In the genomic region with DNA sequence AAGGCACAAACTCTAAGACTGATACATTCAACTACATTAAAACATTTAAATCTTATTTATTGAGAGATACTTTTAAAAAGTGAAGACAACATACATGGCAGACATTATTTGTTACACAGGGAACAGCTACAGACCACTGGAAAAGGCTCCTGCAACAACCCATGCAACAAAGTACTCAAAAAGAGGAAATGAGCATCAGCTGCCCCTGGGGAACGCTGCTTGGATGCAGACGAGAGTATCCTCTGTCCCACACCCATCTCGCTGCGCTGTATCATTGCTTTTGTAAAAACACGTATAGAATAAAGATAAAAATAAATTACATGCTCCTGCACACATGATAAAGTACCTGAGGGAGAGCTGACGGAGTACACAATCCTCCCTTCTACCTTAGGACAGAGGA, we compare ENCODE assay signal across 1 mouse cellular context.
A peak's percentile ranks its signal among the peaks of the same experiment; 100 is the strongest.
TF ChIP-seq lines count a peak whose summit lies in the region.

No protein-coding gene starts in this region.

TF ChIP-seq in CH12.LX, 34 proteins besides CTCF, POLR2A, EP300 and RAD21:
- no peak for TF ChIP-seq GABPA (IDR thresholded peaks at IDR 0.05; ENCODE audit: insufficient replicate concordance, low read depth, low read length)
- TF ChIP-seq ELF1 (IDR thresholded peaks at IDR 0.05; ENCODE audit: low read depth, low read length) = no peak
- TF ChIP-seq IRF4 (IDR thresholded peaks at IDR 0.05; ENCODE audit: low read depth, low read length) = peak; percentile 97
- no peak for TF ChIP-seq MAZ (IDR thresholded peaks at IDR 0.05; ENCODE audit: low read depth, low read length)
- TF ChIP-seq MAFK (IDR thresholded peaks at IDR 0.05; ENCODE audit: insufficient replicate concordance, low read length) = no peak
- no peak for TF ChIP-seq SIN3A (IDR thresholded peaks at IDR 0.05; ENCODE audit: low read length)
- TF ChIP-seq HCFC1 (IDR thresholded peaks at IDR 0.05; ENCODE audit: low read depth, low read length) = no peak
- 0 out of 2 replicates have a peak, but pooled peaks have one; percentile 20 for TF ChIP-seq TCF12 (IDR thresholded peaks at IDR 0.05; ENCODE audit: low read depth, low read length)
- TF ChIP-seq CHD2 (IDR thresholded peaks at IDR 0.05; ENCODE audit: low read length) = no peak; the same call in 1 of the 2 replicates
- no peak for TF ChIP-seq USF2 (conservative IDR thresholded peaks at IDR 0.05; ENCODE audit: low read depth, low read length)
- no peak for TF ChIP-seq E2F4 (IDR thresholded peaks at IDR 0.05; ENCODE audit: insufficient replicate concordance, low read depth, low read length)
- TF ChIP-seq BHLHE40 (IDR thresholded peaks at IDR 0.05; ENCODE audit: low read depth, low read length) = 0 out of 2 replicates have a peak, but pooled peaks have one; percentile 37
- peak; percentile 49 for TF ChIP-seq ETS1 (conservative IDR thresholded peaks at IDR 0.05; ENCODE audit: low read depth, low read length)
- TF ChIP-seq NELFE (IDR thresholded peaks at IDR 0.05; ENCODE audit: low read depth, low read length) = no peak
- TF ChIP-seq PAX5 (IDR thresholded peaks at IDR 0.05; ENCODE audit: low read length) = no peak
- no peak for TF ChIP-seq ZC3H11A (IDR thresholded peaks at IDR 0.05; ENCODE audit: low read depth, low read length)
- no peak for TF ChIP-seq ZMIZ1 (IDR thresholded peaks at IDR 0.05; ENCODE audit: low read depth, low read length)
- TF ChIP-seq SMC3 (IDR thresholded peaks at IDR 0.05; ENCODE audit: low read depth, low read length) = no peak
- no peak for TF ChIP-seq MYC (IDR thresholded peaks at IDR 0.05; ENCODE audit: low read depth, low read length)
- no peak for TF ChIP-seq JUND (conservative IDR thresholded peaks at IDR 0.05; ENCODE audit: low read depth, low read length)
- no peak for TF ChIP-seq ZKSCAN1 (IDR thresholded peaks at IDR 0.05; ENCODE audit: borderline replicate concordance, low read depth, low read length)
- TF ChIP-seq JUN (IDR thresholded peaks at IDR 0.05; ENCODE audit: insufficient read depth, low read depth, low read length) = no peak
- TF ChIP-seq UBTF (IDR thresholded peaks at IDR 0.05; ENCODE audit: low read depth, low read length) = no peak
- TF ChIP-seq POLR2AphosphoS2 (IDR thresholded peaks at IDR 0.05; ENCODE audit: low read depth, low read length) = no peak
- TF ChIP-seq RCOR1 (conservative IDR thresholded peaks at IDR 0.05; ENCODE audit: low read depth, low read length) = peak; percentile 75; the same call in 1 of the 2 replicates
- TF ChIP-seq MXI1 (IDR thresholded peaks at IDR 0.05; ENCODE audit: low read depth, low read length) = no peak
- no peak for TF ChIP-seq CHD1 (IDR thresholded peaks at IDR 0.05; ENCODE audit: low read depth, low read length)
- TF ChIP-seq NRF1 (IDR thresholded peaks at IDR 0.05; ENCODE audit: low read depth, low read length) = no peak
- TF ChIP-seq TBP (conservative IDR thresholded peaks at IDR 0.05; ENCODE audit: low read depth, low read length) = no peak
- TF ChIP-seq MEF2A (IDR thresholded peaks at IDR 0.05; ENCODE audit: borderline replicate concordance, low read depth, low read length) = no peak
- no peak for TF ChIP-seq ZNF384 (IDR thresholded peaks at IDR 0.05; ENCODE audit: low read depth, low read length)
